Mouse (Mus musculus) kidney, adult 2 months (tissue): ENCODE measurements around the gene Borcs5.

Experiments
- CTCF ChIP-seq: fragments of 200-500 bp; conservative IDR thresholded peaks from 2 replicates; pipeline ENCODE4 v1.5.1; 2011; ENCODE audit warnings: low read depth, mild to moderate bottlenecking, control low read depth, low read length, moderate library complexity, mixed read lengths; ENCODE audit not compliant: insufficient read depth, insufficient read length
- POLR2A ChIP-seq: fragments of 200-500 bp; IDR thresholded peaks from one replicate; pipeline ENCODE4 v1.6.1; 2011; ENCODE audit warnings: low read depth, low read length, control low read depth

DNA sequence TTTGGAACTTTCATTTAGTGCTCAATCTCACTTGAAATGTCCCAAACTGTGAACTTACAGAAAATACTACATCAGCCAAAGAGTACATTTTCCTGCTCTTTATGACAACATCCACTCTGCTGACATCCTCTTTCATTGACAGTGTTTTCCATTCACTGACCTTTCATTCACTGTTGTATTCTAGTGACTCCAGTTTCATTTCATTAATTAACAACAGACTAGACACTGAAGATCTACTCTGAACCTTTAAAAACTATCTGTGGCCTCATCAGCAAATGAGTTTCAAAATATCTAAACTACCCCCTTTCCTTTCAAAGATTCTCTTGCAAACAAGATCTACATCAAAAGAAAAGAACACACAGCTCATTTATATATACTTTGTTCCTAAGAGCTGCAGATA lies 104.3 kb downstream of the Borcs5 start:
- no peak for TF ChIP-seq CTCF
- no peak for TF ChIP-seq POLR2A
